Mouse (Mus musculus): ENCODE results near the gene Zfp710. TPM values are rescaled to one million over a fixed set of nuclear protein-coding genes. Genes with fewer than 3 reads are reported as not detected.
A peak's percentile ranks its signal among the peaks of the same experiment; 100 is the strongest.

The Zfp710 gene
- total RNA-seq, 2 experiments from 2014 or later, result 18.9 to 23.6 TPM

- ATAC-seq (replicated peaks; ENCODE audit: poor library complexity), result no peak
These were observed 28.5 kb downstream of the Zfp710 start for GRCm38 (mm10) chr7:80053147-80053546.

- no peak for ATAC-seq (replicated peaks; ENCODE audit: poor library complexity)
These were observed 31.2 kb downstream of the Zfp710 start for GRCm38 (mm10) chr7:80055781-80056180.

GRCm38 (mm10) chr7:80057002-80057691 lies 32.5 kb downstream of the Zfp710 start:
- no peak for ATAC-seq (replicated peaks; ENCODE audit: poor library complexity)

GRCm38 (mm10) chr7:80057781-80058180 lies 33.2 kb downstream of the Zfp710 start:
- no peak for ATAC-seq (replicated peaks; ENCODE audit: poor library complexity)

GRCm38 (mm10) chr7:80058405-80059063 lies 33.9 kb downstream of the Zfp710 start:
- ATAC-seq (replicated peaks; ENCODE audit: poor library complexity), result 0 out of 2 replicates have a peak, but pooled peaks have one; percentile 3

- ATAC-seq (replicated peaks; ENCODE audit: poor library complexity), result peak; percentile 67
These were observed 34.6 kb downstream of the Zfp710 start for GRCm38 (mm10) chr7:80059064-80059838.

GRCm38 (mm10) chr7:80060012-80060778 lies 35.6 kb downstream of the Zfp710 start:
- ATAC-seq (replicated peaks; ENCODE audit: poor library complexity), result no peak

GRCm38 (mm10) chr7:80062083-80062826 lies 37.6 kb downstream of the Zfp710 start:
- ATAC-seq (replicated peaks; ENCODE audit: poor library complexity), result no peak

- no peak for ATAC-seq (replicated peaks; ENCODE audit: poor library complexity)
These were observed 38.6 kb downstream of the Zfp710 start for GRCm38 (mm10) chr7:80063244-80063643.

GRCm38 (mm10) chr7:80063902-80064736 lies 39.5 kb downstream of the Zfp710 start:
- ATAC-seq (replicated peaks; ENCODE audit: poor library complexity), result peak; percentile 17; the same call in 1 of the 2 replicates

- ATAC-seq (replicated peaks; ENCODE audit: poor library complexity), result no peak
These were observed 40.6 kb downstream of the Zfp710 start for GRCm38 (mm10) chr7:80065250-80065649.

- ATAC-seq (replicated peaks; ENCODE audit: poor library complexity), result no peak
These were observed 42.3 kb downstream of the Zfp710 start for GRCm38 (mm10) chr7:80066675-80067455.

- ATAC-seq (replicated peaks; ENCODE audit: poor library complexity), result no peak
These were observed 43.7 kb downstream of the Zfp710 start for GRCm38 (mm10) chr7:80068341-80068740.

GRCm38 (mm10) chr7:80069615-80070327 lies 45.2 kb downstream of the Zfp710 start:
- ATAC-seq (replicated peaks; ENCODE audit: poor library complexity), result peak; percentile 29

GRCm38 (mm10) chr7:80071209-80071608 lies 46.6 kb downstream of the Zfp710 start:
- ATAC-seq (replicated peaks; ENCODE audit: poor library complexity), result no peak

- no peak for ATAC-seq (replicated peaks; ENCODE audit: poor library complexity)
These were observed 47.7 kb downstream of the Zfp710 start for GRCm38 (mm10) chr7:80072297-80072696.

GRCm38 (mm10) chr7:80073506-80073905 lies 48.9 kb downstream of the Zfp710 start:
- no peak for ATAC-seq (replicated peaks; ENCODE audit: poor library complexity)

- peak; percentile 70 for ATAC-seq (replicated peaks; ENCODE audit: poor library complexity)
These were observed 50.4 kb downstream of the Zfp710 start for GRCm38 (mm10) chr7:80074921-80075441.
